Mouse (Mus musculus): Measurements from ENCODE around the gene Alkbh1. TPM values are rescaled to one million over a fixed set of nuclear protein-coding genes. Genes with fewer than 3 reads are reported as not detected.
A peak's percentile ranks its signal among the peaks of the same experiment; 100 is the strongest.

Gene Alkbh1
- polyA plus RNA-seq, 1 experiment: 4.3 TPM

DNA sequence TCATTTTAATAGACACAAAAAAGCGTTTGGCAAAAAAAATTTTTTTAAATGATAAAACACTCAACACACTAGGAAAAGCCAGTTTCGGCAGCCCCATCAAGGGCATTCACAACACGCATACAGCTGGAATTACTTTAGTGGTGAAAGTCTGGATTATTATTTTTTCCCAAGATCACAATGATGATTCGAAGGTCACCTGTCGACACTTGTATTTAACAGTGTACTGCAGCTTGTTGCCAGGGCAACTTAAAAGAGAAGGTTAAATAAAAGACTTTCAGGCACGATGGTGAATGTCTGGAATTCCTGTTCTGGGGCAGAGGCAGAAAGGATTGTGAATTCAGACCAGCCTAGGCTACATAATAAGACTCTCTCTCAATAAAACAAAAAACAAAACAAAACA lies 41.9 kb downstream of the Alkbh1 start:
- Histone ChIP-seq H3K4me1 (ENCODE audit: control insufficient read depth, insufficient read depth, insufficient read length, low read length) (peaks cover 3% of the 10 kb centered on the region; the same call in 1 of the 2 replicates), H3K27ac (replicated peaks; ENCODE audit: low read depth, low read length) (no peak overlapping the region)

DNA sequence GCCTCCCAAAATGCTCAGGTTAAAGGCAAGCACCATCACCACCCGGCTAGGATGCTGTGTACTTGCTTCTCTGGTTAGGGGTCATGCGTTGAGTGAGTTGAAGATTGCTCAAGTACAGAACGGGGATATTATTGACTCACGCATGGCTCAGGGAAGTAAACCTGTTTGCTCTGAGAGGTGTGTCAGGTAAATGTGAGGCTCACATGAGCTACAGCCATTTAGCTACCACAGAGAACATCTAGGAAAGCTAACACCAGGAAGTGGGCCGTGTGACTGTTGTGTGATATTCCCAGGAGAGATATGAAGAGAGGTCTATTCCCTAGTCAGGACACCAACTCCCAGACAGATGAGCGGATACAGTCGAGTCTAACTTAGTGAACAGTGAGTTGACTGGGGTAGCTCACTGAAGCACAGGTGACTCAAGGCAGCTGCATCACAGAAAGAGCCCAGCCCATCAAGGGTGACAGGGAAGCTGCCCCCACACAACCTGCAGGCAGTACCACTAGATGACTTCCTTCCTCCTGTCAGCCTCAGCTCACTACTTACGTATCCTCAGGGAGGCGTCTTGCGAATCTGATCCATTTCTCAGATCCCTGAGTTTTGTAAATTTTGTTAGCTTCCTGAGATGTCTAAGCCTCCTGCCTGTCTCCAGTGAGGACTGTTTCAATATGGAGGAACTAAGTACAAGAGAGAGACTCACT lies 44.5 kb downstream of the Alkbh1 start:
- no peak overlapping the region for H3K4me3 ChIP-seq (ENCODE audit: insufficient read depth, low read depth, low read length)
- no peak overlapping the region for H3K27ac ChIP-seq (replicated peaks; ENCODE audit: low read depth, low read length)
- H3K4me1 ChIP-seq (ENCODE audit: control insufficient read depth, insufficient read depth, insufficient read length, low read length): peaks cover 3% of the 10 kb centered on the region; the same call in 1 of the 2 replicates

More for the DNA sequence above, 41.9 kb downstream of the Alkbh1 start:
- H3K4me3 ChIP-seq (ENCODE audit: insufficient read depth, low read depth, low read length): no peak overlapping the region

DNA sequence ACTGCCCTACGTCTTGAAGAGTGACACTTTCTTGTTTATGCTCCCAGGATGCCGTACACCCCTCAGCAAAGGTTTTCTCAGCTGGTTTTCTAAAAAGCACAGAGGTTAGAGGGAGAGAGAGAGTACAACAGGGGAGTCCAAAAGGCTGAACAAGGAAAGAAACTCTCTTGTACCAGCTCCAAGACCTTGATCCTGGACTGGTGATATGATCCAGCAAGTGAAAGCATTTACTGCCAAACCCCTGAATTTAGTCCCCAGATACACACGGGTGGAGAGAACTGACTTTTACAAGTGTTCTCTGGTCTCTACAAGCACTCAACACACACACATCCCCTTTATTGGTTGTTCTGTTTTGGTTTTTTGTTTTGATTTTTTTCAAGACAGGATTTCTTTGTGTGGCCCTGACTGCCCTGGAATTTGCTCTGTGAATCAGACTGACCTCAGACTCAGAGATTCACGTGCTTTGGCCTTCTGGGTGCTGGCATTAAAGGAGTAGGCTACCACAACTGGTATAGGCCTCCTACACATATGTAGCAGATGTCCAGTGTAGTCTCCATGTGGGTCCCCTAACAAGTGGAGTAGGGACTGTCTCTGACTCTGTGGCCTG lies 45.9 kb downstream of the Alkbh1 start:
- Histone ChIP-seq H3K4me3 (ENCODE audit: insufficient read depth, low read depth, low read length) (no peak overlapping the region), H3K27ac (replicated peaks; ENCODE audit: low read depth, low read length) (0 out of 2 replicates have a peak overlapping the region, but pooled peaks have one; percentile 33), H3K4me1 (ENCODE audit: control insufficient read depth, insufficient read depth, insufficient read length, low read length) (peaks cover 8% of the 10 kb centered on the region; the same call in 1 of the 2 replicates)

DNA sequence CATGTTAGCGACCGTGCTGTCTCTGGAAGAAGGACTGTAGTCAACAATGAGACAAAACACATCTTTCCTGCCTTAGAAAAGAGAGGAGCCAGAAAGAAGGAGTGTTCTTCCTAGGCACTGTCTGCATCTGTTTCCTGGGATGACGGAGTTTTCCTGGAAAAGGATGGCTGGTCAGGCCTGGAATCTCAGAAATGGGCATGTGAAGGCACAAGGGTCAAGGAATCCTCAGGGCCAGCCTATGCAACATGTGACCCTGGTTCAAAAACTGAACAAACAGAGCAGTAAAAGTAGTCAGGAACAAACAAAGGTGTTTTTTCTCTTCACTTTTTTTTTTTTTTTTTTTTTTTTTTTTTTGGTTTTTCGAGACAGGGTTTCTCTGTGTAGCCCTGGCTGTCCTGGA lies 46.7 kb downstream of the Alkbh1 start:
- Histone ChIP-seq H3K4me3 (ENCODE audit: insufficient read depth, low read depth, low read length) (no peak overlapping the region), H3K27ac (replicated peaks; ENCODE audit: low read depth, low read length) (no peak overlapping the region), H3K4me1 (ENCODE audit: control insufficient read depth, insufficient read depth, insufficient read length, low read length) (peaks cover 8% of the 10 kb centered on the region; the same call in 1 of the 2 replicates)

DNA sequence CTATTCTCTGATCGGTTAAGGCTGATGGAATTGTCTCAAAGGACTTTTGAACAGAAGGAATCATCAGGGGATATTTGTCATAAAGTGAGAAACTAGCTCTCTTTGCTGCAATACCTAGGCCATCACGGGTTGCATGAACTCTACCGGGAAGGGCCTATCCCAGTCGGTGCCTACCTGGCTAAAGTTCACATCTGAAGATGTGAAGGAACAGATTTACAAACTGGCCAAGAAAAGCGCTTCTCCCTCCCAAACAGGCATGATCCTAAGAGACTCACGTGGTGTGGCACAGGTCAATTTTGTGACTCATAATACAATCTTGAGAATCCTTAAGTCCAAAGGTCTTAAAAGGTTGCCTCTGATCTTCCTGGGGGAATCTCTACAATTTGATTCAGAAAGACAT lies 49.5 kb downstream of the Alkbh1 start:
- no peak overlapping the region for H3K4me3 ChIP-seq (ENCODE audit: insufficient read depth, low read depth, low read length)
- peaks cover 9% of the 10 kb centered on the region; the same call in 1 of the 2 replicates for H3K4me1 ChIP-seq (ENCODE audit: control insufficient read depth, insufficient read depth, insufficient read length, low read length)
- H3K27ac ChIP-seq (replicated peaks; ENCODE audit: low read depth, low read length): peak overlapping the region; percentile 52; the same call in 1 of the 2 replicates

DNA sequence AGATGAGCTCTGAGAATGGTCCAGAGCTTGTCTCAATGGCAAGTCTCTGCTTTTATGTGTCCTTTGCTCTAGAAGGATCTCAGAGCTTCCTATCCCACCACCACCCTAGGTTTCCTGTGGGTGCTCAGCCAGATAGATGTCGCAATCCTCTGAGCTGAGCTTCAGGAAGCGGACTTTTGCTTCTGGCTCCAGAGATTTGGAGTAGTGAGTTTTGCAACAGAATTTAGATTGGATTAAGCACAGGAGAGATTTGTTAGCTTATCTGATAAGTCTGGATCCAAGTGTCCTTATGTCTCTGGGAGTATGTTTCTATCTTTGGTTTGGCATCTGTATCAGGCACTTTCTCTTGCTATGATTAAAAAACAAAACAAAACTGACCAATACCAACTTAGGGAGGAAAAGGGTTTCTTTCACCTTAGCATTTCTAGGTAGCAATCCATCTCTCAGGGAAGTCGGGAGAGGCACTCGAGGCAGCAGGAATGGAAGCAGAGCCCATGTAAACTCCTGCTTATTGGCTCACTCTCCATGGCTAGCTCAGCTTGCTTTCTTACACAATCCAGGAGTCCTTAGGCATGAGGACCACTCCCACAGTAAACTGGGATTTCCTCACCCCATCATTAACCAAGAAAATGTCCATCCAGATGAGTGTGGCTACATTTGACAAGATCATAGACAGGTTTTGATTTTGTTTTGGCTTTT lies 50.2 kb downstream of the Alkbh1 start:
- Histone ChIP-seq H3K27ac (replicated peaks; ENCODE audit: low read depth, low read length) (peak overlapping the region; percentile 75), H3K4me1 (ENCODE audit: control insufficient read depth, insufficient read depth, insufficient read length, low read length) (peaks cover 11% of the 10 kb centered on the region; the same call in 1 of the 2 replicates), H3K4me3 (ENCODE audit: insufficient read depth, low read depth, low read length) (no peak overlapping the region)

DNA sequence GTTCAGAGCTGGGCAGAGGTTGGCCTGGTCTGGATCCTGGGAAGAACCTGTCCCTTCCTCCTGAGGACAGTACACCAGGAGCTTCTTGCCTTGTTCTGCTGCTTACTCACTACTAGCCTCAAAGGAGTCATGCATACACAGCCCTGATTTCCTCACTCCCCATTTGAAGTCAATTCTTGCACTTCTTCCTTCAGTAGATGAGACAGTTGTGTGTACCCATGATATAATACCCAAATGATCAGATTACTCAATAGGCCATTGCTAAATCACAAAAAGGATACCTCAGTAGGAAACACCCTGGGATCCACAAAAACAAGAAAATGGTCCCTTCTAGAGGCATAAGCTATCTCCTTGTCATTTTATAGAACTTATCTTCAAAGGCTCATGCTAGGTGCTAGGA lies 52.5 kb downstream of the Alkbh1 start:
- Histone ChIP-seq H3K4me3 (ENCODE audit: insufficient read depth, low read depth, low read length) (no peak overlapping the region), H3K4me1 (ENCODE audit: control insufficient read depth, insufficient read depth, insufficient read length, low read length) (peaks cover 7% of the 10 kb centered on the region; the same call in 1 of the 2 replicates), H3K27ac (replicated peaks; ENCODE audit: low read depth, low read length) (no peak overlapping the region)

DNA sequence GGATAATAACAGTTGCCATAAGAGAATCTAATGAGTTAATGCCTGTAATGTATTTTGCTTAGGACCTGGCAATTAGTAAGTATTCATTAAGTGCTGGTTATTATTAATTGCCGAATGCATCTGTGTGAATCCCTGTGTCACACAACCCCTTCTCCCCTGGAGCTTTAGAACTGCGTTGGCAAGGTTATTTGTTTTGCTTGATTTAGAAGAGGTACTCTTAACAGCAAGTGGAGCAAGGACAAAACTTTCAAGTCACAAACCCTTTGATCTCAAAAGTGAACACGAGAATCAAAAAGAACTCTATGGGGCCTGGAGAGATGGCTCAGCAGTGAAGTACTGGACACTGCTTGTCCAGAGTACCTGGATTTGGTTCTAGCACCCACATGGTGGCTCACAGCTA lies 54.6 kb downstream of the Alkbh1 start:
- Histone ChIP-seq H3K4me1 (ENCODE audit: control insufficient read depth, insufficient read depth, insufficient read length, low read length) (peaks cover 7% of the 10 kb centered on the region), H3K4me3 (ENCODE audit: insufficient read depth, low read depth, low read length) (peak overlapping the region; percentile 10; the same call in 1 of the 2 replicates), H3K27ac (replicated peaks; ENCODE audit: low read depth, low read length) (peak overlapping the region; percentile 42; the same call in 1 of the 2 replicates)

DNA sequence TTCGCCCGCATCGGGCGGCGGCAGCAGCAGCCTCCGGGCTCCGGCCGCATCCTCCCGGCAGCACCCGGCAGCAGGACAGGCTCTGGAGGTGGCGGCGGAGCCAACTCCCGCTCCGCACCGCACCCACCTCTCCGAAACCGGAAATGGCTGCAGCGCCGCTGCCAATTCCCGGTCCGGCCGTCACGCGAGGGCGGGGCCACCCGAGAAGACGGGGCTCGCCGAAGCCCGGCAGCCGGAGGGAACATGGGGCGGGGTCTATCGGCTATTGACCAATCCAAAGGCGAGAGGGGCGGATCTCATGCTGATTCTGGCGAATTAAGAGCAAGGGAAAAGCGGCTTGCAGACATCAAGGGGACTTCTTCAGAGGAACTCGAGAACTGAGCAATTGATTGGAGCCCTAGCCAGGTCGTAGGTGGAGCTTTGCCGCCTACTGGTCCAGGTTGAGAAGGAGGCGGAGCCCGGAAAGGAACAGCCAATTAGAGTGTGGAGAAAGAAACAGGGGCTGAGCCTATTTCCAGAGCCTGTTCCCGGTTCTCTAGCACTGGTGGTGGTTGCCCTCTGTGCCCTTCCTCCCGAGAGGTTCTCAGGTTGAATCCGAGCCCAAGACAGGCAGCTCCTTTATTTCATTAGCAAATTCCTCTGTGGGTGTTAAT lies 55.6 kb downstream of the Alkbh1 start, which contains the start of gene Sptlc2:
Gene Sptlc2 (minus strand): TSS at position 234 of the 653 bp plus-strand sequence.
- Histone ChIP-seq H3K27ac (replicated peaks; ENCODE audit: low read depth, low read length) (peak within 1 kb of the TSS; percentile 84), H3K4me3 (ENCODE audit: insufficient read depth, low read depth, low read length) (peak within 1 kb of the TSS; percentile 80), H3K4me1 (ENCODE audit: control insufficient read depth, insufficient read depth, insufficient read length, low read length) (peaks cover 3% of the 10 kb centered on the region)

DNA sequence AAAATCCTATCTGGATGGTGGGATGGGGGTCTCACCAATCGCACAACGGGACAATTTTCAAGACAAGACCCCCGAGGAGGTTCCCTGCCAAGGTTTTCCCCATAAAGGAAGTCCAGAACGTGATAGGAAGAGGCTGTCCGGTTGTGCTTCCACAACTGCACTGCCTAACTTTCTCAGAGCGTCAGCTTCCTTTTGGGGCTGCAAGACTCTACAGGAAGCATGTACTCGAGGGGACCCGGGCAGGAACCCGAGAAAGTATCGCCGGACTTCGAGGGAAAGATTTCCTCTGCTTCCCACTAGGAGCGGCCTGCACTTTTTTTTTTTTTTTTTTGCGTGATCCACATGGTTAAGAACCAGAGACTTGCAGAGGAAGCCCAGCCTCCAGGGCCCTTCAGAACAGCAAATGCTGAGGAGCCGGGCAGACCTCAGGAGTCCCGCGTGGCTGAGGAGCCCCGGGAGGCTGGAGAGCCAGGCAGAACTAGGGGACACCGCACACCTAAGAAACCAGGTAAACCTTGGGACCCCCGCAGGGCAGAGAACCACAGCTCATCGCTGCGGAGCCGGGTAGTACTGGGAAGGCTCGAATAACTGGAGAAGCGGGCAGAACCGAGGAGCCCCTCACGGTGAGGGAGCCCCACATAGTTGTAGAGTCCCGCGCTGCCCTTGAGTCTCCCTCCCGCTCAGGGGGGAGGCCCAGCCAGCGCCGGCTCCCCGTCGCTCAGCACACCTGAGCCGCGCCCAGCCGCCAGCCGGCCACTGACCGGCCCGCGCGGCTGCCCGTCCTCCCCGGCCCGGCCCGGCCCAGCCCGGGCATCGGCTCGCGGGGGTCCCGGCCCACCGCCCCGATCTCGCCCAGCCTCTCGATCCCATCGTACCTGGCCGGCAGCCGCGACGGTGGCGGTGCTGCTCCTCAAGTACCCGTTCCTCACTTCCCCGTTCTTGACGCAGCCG lies 56.4 kb downstream of the Alkbh1 start:
- Histone ChIP-seq H3K4me1 (ENCODE audit: control insufficient read depth, insufficient read depth, insufficient read length, low read length) (peaks cover 3% of the 10 kb centered on the region), H3K27ac (replicated peaks; ENCODE audit: low read depth, low read length) (peak overlapping the region; percentile 76), H3K4me3 (ENCODE audit: insufficient read depth, low read depth, low read length) (peak overlapping the region; percentile 80)

DNA sequence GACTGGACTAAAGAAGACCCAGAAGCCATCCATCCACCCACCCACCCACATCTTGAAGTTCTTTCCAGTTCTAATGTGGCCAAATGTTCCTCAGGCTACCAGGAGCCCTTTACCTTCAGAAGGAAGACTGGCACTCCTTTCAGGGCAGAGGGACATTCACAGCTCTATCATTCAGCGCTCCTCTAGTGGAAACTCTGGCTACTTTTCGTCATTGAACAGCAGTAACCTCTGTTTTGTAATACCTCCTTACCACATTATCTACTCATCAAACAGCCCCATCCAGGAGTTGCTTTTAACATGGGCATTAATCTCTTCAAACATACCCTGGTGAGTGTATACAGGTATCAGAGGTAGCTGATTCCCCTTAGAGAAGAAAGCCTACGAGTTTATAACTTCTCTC lies 58.8 kb downstream of the Alkbh1 start:
- Histone ChIP-seq H3K27ac (replicated peaks; ENCODE audit: low read depth, low read length) (no peak overlapping the region), H3K4me3 (ENCODE audit: insufficient read depth, low read depth, low read length) (no peak overlapping the region), H3K4me1 (ENCODE audit: control insufficient read depth, insufficient read depth, insufficient read length, low read length) (peaks cover 7% of the 10 kb centered on the region)

DNA sequence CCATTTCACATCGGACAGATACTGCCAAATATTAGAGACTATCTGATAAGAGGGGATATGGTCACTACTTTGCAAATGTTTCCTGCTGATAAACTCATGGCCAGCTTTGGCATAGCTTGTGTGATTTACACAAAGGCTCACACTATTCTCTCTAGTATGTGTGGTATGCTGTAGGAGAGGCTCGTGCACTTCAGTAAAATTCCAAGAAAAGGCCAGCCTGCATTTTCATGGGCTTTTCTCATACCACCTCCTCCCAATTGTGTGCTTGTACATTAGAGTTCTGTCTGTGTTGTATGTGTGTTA lies 62.5 kb downstream of the Alkbh1 start:
- Histone ChIP-seq H3K4me1 (ENCODE audit: control insufficient read depth, insufficient read depth, insufficient read length, low read length) (peaks cover 8% of the 10 kb centered on the region), H3K27ac (replicated peaks; ENCODE audit: low read depth, low read length) (no peak overlapping the region)

DNA sequence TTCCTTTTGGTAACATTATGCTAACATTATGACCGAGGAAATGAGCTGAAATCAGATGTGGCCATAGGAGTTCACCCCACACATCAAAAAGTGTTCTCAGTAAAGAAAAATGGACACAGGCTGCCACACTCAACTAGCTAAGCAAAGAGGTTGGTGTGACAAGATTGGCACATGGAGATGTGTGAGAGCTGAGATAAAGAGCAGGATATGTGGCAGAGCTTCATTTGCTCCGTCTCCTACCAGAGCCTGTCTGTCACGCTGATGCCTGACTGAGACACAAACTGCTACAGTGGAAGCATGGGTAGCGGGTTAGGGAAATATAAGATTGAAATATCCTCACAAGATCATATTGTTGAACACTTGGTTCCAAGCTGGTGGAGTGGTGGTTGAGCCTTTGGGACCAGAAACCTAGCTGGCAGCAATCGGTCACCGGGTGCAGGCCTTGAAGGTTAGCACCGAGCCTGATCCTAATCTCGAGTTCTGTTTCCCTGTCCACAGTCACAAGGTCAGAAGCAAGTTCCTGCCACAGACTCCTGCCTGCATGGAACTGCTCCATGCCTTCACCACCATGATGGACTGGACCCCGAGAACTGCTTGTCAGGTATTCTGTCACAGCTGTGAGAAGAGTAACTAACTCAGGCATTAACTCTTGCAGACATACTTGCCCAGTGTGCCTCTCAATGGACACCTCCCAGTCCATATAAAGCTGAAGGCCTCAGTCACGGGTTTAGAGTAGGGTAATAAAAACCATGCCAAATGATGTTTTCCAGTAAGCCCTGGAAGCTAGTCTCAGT lies 63.0 kb downstream of the Alkbh1 start:
- Histone ChIP-seq H3K27ac (replicated peaks; ENCODE audit: low read depth, low read length) (no peak overlapping the region), H3K4me1 (ENCODE audit: control insufficient read depth, insufficient read depth, insufficient read length, low read length) (peaks cover 8% of the 10 kb centered on the region), H3K4me3 (ENCODE audit: insufficient read depth, low read depth, low read length) (no peak overlapping the region)

More for the DNA sequence above, 62.5 kb downstream of the Alkbh1 start:
- H3K4me3 ChIP-seq (ENCODE audit: insufficient read depth, low read depth, low read length): no peak overlapping the region
